Mouse (Mus musculus) ovary, adult 2 months (tissue): ENCODE data around the gene Eif2s3x. TPM values are rescaled to one million over a fixed set of nuclear protein-coding genes. Genes with fewer than 3 reads are reported as not detected.

ENCODE experiments used
- polyA plus RNA-seq: library from polyadenylated mRNA; depleted of rRNA; stranded (reverse); fragments of >200 nt; gene quantifications from 2 replicates; pipeline ENCODE4 v1.2.3, GENCODE M21; 2012; rRNA removed

Gene Eif2s3x
- polyA plus RNA-seq, result 49.7 and 62.2 TPM in 2 replicates

DNA sequence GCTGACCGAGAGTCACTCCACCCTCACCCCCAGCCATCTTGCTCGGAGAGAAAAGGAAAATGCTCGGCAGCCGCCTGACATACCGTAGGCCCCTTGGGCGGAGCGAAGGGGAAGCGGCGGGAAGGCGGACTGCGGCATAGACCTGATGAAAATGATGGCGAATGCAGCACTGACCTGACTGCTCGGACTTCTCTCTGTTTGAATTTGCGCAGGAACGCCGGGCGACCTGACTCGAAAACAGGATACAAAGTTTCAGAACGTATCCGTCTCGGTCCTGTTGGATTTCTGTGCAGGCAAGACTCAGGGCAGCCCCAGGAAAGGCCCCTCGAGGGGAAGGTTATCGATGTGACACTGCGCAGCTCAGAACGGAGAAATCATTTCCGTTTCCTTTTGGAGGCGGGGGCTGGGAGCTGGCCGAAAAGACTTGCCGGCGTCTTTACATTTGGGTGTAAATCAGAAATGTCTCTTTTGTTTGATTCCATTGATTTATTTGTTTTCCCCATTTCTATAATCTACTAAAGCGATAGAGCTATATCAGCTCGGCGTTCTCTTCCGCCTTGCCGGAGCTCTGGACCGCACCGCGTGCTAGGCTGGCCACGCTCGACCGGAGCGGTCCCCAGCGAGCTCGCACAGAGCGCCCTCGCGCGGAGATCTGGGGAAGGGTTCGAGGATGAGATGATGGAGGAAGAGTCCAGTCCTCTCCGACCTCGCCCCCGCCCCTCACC, at the start of gene Eif2s3x:
Gene Eif2s3x, minus strand, starts transcription at position 266 of the 725 bp plus-strand sequence.

GRCm38 (mm10) chrX:94234532-94235189, 22.0 kb upstream of the Eif2s3x start, which contains the start of gene Klhl15:
Klhl15 (plus strand) TSS chrX:94234599.

Other genes starting within 250 kb of the Eif2s3x start
- gene AU015836, start 244.2 kb downstream of the Eif2s3x start, polyA plus RNA-seq, result 1.6 and 2.2 TPM in 2 replicates
- 3.6 and 8.3 TPM in 2 replicates for gene Zfx, start 89.2 kb downstream of the Eif2s3x start, polyA plus RNA-seq
- gene Klhl15, start 21.7 kb upstream of the Eif2s3x start, polyA plus RNA-seq, result 12.2 and 14.2 TPM in 2 replicates
- not detected in 2 replicates for gene Fam90a1b, start 153.9 kb upstream of the Eif2s3x start, polyA plus RNA-seq
- 2.0 and 3.6 TPM in 2 replicates for gene Apoo, start 154.3 kb upstream of the Eif2s3x start, polyA plus RNA-seq